Mouse (Mus musculus): Measurements from ENCODE around the gene Ntng1.
A peak's percentile ranks its signal among the peaks of the same experiment; 100 is the strongest.

The Ntng1 gene

DNA sequence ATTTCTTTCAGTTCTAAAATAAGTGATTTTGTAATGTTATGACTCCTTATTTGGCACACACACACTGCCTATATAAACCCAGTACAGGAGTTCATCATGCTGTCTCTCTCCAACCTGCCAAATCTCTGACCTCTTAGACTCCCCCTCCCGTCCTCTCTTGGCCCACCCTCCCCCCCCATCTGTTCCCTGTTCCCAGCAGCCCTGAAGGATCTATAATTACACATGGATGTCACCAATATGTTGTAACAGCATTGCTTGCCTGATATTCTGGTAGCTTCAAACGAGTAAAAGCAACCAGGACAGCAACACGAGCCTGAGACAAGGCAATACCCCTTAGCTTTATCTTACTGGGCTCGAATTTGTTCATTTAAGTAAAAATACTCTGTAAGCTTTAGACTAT, 220.0 kb downstream of the Ntng1 start:
- no peak for DNase-seq (ENCODE audit: low read depth)

DNA sequence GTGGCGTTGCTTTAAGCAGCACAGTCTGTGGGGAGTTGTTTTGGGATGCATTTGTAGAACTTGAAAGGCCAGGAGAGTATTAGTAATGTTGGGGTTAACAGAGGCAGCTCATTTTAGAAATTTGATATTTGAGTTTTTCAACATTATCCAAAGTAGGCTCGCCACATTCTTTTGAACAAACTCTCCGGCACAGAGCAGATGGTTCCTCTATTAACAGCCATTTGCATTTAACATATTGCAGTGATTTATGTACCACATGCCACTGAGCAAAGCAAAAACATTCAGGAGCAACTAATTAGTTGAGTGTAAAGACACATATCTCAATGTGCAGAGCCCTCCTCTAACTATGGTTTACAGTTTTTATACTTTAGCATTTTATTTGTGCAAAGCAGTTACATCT, 224.8 kb downstream of the Ntng1 start:
- DNase-seq (ENCODE audit: low read depth) = no peak

DNA sequence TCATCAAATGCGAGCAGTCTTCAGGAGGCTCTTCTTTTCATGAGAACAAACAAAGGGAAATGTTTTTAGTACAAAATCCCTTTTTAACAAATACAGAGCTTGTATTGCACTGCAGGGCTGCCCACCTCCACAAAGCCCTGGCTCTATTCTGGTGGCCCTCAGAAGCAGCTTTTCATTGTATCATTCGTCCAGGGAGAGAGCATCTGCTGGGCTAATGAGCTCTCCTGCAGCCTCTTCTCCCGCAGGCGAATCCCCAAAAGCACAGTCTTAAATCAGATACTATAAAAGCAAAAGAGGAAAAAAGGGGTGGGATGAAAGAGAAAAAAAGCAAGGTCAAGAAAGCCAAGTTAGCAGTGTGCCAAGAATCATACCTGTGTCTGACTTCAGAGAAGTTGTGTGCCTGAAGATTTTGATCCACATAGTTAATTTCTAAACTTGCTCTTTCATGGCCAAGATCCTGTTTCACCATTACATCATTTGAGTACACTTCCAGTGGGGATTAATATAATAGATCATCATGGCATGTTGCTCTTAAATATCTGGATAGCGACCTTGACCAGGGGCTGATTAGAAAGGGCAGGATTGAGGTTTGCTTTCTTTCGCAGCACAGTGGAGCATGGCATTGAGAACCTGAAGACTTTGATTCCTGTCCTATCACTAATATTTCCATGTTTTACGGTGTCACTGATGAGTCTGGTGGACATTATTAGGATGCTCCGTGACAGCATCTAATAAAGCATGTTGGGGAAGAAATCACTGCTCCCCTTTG, 225.7 kb downstream of the Ntng1 start:
- no peak for DNase-seq (ENCODE audit: low read depth)

DNA sequence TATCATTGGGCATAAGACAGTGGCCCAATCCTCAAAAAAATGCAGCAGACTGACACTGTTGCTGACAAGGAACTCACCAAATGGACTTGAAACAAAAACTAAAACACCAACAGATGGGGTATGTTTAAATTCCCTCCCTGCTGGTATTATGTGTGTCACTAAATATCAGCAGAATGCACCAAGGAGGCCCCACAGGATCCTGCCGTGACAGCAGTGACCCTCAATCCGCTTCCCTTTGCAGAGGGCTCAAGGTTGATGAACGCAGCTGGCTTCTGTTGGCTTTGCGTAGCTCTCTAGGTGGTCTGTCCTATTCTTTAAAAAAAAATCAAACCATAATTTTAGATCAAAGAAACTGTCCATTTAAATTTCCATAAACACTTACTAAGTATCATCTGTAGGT, 226.7 kb downstream of the Ntng1 start:
- no peak for DNase-seq (ENCODE audit: low read depth)

DNA sequence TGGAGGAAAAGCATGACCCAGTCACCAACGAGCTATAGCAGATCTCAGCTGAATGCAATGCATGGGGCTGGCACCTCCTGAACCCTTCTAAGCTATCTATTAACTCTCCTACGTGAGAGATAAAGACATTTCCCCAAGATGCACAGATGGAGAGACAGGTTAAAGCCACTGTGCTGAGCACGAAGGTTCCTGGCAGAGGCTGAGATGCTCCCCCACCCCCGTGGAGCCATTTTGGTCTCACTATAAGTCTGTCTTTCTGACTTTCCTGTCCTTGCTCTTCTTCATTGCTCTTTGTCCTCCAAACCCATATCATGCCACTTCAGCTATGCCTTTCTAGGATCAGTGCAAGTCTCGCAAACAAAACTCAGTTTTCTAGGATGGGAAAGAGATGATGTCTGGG, 229.6 kb downstream of the Ntng1 start:
- DNase-seq (ENCODE audit: low read depth) = no peak

DNA sequence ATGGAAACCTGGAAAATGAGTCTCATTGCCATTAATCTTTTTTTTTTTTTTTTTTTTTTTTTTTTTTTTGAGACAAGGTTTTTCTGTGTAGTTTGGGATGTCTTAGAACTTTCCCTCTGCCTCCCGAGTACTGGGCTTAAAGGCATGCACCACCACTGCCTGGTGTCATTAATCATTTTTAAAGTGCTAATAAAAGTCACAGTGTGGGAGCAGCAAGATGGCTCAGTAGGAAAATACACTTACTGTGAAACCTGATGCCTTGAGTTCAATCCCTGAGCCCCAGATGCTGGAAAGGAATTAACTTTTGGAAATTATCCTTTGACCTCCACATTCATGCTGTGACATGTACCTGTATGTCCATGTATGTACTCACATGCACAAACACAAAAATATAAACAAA, 253.2 kb downstream of the Ntng1 start:
- DNase-seq (ENCODE audit: low read depth) = no peak

DNA sequence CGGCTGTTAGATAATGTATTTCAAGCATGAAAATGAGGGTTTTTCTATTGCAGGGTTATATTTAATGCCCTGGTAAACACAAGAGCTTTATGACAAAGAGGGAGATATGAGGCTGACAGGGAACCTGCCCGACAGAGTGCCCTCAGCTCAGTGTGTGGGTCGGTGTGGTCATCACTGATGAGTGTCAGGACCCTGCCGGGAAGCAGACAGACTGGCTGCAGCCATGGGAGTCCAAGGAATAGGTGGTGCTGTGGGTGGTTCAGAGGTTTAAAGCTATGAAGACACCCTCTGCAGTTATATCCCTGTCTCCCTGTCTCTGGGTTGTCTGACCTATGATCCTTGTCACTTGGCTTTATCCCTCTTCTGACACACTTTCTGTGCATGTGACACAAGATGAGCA, 258.1 kb downstream of the Ntng1 start:
- DNase-seq (ENCODE audit: low read depth) = no peak

DNA sequence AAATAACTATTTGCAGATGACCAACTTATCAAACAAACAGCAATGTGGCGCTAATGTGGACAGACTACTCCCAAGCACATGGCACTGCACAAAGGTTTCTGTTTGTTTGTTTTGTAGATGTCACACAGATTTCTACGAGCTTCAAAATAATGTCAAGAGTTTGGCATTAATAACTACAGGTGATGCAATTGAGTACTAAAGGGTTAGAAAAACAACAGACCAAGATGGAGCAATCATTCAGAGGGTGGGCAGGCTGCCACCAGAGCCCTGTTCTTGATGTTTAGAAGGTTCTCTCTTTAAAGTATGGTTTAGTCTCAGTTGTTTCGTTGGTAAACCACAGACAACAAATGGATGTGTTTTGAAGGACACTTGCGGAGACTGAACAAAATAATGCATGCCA, 264.8 kb downstream of the Ntng1 start:
- DNase-seq (ENCODE audit: low read depth) = peak; percentile 22

DNA sequence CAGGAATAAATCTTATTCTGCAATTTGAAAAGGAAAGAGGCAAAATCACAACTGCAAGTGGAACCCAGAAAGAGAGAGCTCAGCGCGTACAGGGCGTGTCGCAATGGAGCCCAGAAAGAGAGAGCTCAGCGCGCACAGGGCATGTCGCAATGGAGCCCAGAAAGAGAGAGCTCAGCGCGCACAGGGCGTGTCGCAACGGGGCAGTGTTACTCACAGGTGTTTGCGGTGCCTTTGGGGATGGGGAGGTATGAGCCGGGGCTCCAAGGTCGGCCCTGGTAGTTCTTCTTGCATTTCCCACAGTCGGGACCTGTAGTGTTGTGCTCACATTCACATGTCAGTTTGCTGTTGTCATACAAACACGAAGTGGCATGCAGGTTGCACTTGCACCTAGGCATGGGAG, 271.8 kb downstream of the Ntng1 start:
- no peak for DNase-seq (ENCODE audit: low read depth)

DNA sequence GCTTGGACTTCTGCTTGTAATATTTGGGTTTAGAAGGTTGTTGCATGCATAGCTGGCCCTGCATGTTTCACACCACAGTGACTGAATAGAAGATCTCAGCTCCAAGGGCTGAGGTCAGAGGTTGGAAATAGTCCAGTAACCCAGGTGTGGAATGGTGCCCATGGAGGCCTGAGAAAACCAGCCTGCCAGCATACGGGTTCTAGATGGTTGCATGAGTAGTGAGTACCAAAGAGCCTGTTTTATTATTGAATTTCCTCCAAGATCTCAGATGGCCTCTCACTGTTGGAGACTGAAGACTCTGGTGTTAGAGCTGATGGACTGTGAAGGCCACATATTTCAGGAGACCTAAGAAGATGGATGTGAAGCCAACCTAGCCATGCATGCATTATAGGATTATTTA, 285.5 kb downstream of the Ntng1 start:
- DNase-seq (ENCODE audit: low read depth) = no peak

DNA sequence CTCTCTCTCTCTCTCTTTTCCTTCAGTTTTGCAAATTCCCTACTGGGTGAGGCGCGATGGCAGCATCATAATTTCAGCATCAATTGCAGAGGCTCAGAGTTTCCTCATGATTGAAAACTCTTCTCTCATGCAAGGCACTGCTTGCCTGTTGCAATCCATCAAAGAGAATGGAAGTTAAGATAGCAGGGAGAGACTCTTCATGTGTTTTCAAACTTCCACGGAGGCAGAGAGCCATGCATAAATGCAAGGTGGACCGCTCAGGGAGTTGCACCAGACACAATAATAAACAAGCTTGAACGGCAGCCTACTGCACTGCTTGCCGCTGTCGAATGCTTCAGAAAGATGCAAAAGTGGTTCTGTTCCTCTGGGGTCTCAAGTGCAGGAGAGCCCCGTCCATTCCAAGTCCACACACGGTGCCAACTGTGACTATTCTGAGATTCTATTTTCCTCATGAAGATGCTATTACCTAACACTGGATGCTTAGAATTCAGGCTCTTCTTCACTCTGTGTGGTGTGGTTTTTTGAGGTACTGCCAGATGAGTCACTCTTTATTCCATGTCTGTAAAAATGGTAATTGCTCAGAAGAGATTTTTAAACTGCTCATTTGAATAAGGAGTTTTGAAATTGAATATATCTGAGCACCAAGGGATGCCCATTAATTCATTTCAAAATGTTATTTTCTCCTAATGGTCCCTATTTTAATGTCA, 289.2 kb downstream of the Ntng1 start:
- no peak for DNase-seq (ENCODE audit: low read depth)

DNA sequence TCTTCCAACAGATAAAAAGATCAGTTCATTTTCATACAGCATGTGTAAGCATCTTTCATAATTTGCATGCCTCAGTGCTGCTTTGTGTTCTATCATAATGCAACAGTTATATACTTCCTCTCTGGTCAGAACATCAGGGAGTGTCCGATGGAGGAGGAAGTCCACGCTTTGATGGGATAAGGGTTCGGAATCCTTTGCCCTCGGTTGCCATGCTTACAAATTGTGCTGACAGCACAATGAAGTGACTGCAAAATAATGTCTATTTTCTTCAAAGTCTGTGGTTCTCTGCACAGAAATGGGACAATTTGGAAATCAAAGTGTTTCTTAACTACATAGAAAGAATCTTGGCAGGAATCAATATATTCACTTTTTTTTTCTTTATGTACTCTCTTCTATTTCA, 297.2 kb downstream of the Ntng1 start:
- DNase-seq (ENCODE audit: low read depth) = no peak

DNA sequence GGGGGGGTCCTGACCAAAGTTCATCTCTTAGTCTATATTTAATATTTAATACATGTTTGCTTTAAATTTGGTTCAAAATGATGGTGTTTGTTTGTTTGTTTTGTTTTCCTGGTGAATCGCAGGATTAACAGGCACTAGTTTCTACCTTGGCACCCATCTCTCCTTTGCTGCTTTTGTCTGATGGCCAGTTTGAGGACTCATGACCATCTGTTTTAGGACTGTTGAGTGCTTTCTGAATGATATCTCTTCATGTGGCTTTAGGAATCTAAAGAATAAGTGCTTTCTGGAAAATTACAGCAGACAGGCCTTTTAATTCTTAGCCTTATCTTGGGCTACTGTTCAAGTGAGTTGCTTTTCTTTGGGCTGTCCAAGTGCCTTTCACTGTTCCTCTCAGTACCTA, 318.0 kb downstream of the Ntng1 start:
- no peak for DNase-seq (ENCODE audit: low read depth)

DNA sequence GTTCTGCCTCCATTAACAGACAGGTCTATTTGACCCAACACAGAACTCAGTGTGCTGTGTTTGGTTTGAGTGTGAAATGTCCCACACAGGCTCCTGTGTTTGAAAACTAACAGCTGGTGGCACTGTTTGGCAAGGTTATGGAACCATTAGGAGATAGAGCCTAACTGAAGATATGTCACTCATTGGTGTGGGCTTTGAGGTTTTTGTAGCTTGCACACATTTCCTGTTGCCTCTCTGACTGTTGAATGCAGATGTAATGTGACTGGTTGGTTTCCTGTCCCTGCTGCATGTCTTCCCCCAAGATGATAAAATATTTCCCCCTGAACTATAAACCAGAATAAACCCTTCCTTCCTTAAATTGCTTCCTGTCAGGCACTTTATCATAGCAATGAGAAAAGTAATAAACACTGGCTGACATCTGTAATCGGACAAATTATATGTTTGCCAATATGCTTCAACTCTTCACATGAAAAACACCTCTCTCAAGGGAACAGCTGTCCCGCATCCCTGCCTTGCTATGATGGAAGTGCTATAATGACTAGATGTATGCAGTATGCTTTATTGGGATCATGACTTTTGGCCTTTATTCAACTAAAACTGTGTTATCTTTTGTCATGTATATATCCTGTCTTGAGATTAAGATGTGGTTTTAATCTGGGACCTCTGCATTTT, 320.9 kb downstream of the Ntng1 start:
- DNase-seq (ENCODE audit: low read depth) = no peak

DNA sequence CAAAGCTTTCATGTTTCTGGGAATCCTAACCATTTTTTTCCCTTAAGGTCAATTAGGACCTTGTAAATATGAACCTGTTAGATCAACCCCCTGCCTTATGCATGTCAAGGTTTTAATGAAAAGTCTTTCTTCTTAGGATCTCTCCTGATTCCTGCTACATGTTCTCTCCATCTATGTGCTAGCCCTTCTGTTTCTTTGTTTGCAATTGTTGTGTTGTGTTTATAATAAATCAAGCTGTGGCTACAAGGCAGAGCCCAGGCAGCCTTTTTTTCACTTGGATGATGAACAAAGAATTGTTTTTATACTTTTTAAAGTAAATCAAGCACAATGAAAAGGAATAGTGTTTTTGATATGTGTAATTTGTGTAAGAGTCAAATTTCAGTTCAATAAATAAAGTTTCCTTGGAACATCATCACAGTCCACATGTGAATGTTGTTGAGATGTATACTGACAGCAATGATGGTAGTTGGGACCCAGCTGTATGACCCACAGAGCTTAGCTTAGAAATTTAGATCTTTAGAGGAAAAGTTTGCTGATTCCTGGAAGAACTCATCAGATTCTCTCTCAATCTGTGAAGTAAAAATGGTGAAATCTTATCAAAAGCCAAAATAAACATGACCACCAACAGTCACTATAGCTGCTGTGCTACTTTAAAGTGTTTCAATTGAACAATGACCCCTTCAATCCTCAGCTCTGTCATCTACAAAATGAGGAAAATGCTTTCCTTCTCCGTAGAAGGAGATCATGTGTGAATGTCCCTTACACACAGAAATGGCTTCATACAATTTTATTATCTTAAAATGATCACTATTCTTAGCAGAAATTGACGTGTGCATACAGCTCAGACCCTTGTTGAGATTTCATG, 324.8 kb downstream of the Ntng1 start:
- no peak for DNase-seq (ENCODE audit: low read depth)

DNA sequence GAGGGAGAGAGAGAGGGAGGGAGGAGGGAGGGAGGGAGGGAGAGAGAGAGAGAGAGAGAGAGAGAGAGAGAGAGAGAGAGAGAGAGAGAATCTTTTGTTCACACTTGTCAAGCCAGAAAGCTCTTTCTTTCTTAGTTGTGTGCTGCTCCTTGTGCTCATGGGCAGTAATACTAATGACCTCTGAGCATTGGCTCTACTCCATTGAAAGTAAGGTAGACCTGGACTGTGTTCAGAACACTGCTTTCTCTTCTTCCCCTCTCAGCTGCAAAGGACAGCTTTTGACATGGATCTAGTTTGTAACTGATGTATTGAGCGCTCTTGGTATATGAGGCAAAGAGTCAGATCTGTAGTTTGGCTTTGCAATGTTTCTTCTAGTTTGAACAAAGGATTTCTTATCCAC, 334.7 kb downstream of the Ntng1 start:
- no peak for DNase-seq (ENCODE audit: low read depth)

DNA sequence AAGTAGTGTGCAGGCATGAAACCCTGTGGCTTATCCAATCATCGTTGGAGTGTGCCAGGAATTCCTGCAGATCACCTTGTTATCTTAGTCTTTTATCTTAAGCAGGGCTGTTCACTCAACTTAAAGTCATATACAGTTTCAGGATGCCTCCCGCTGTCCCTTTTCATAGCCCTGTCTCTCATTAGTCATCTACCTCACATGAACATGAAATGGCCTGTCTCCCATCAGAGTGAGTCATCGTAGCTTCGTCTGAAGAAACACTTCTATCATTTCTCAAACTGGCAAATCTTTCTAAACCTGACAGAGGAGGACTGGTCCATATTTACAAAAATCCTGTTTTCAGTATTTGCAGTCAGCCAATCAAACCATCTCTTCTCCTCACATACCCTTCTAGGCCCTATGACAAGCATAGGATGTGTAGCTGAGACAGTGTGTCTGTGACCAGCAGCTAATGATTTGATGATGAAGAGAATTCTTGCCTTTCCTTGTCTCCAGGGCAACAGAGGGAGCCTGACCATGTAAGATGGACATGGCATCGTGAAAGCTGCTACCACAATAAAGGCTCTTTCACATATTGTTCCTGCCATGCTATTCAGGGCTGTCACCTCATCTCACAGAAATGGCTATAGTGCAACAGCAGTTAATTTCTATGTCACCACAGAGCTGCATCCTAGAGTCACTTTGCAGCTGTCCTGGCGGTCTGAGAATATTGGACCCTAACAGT, 336.4 kb downstream of the Ntng1 start:
- no peak for DNase-seq (ENCODE audit: low read depth)

DNA sequence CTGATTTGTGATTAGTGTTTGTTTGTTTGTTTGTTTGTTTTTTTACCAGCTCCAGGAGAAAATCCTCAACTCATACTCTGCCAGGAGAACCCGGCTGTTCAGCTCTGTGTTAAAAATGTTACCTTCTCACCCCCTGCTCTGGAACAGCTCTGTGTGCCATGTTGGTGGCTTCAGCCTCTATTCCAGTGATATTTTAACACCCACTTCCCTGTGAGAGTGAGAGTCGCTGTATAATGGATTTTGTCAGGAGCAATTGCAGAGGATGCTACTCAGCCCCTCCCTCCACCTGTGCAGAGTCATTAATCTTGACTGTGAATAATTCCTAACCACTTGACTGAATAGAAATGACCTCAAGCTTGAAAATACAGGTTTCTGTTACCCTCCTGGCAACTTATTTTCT, 339.7 kb downstream of the Ntng1 start:
- no peak for DNase-seq (ENCODE audit: low read depth)

DNA sequence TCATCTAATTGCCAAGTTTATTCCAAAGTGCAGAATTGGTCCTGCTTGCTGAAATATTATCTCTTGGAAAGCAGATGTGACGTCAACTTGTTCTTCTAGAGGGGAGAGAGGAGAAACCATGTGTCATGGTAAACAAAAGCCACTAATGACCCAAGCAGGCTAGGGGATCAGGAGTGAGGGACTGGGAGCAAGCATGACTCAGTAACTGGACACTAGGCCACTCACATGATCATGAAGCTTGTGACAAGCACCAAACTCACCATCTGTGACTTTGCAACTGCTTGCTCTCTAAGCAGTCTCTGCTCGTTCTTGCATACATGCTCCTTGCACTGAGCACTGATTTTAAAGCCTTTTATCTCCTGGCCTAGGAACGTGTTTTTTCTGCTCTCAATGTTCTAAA, 340.2 kb downstream of the Ntng1 start:
- DNase-seq (ENCODE audit: low read depth) = no peak

DNA sequence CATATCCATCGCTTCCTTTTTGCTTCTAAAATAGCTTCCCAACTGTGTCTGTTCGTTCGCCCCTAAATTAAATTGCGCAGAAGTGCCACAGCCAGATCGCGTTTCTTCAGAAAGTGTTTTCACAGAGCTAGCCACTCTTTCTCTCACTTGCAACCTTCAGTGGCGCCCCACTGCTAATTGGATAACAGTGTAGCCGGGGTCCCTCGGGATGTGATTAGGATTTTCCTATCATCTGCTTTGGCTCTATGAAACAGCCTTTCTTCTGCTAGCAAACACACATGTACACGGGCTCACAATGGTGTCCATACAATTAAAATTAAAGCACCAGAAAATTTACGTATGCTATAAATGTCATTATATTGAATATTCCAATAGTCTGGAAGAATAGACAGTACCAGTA, 346.5 kb downstream of the Ntng1 start:
- DNase-seq (ENCODE audit: low read depth) = no peak

DNA sequence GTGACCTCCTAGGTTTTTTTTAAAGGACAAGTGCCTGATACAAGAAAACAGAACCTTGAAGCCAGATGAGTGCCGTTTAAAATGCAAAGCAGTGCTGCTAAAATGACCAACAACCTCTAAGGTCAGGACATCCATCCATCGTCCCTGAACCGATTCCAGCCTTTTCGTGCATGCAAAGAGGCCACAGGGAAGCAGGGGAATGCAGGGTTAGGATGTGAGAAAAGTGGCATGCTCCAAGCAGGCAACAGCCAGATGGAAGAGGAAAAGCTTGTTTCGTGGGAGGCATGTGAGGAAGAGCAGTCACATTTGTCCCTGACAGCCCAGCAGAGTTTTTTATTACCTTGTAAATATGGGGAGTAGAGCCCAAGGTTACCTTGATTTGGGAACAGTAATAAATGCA, 360.6 kb downstream of the Ntng1 start:
- DNase-seq (ENCODE audit: low read depth) = no peak
